Comparison of ENCODE assay signal across 23 mouse cellular contexts in the genomic region with DNA sequence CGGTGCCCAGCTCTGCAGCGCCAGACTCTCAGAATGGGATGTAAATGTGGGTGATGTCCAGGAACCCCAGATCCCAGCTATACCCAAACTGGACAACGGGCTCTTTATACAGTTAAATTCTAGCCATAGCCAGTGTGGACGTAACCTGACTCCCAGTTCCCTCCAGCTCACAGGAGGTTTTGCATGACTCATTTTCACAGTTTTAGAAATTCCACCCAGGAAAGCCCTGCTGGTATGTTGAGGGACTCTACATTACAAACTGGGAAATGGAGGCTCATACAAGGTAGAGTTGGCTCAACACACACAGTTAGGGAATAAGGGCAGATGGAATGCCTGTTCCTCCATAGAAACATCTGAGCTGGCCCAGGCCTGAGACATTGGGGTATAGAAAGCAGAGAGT.
DNase-seq lines count a peak whose midpoint lies in the region; ATAC-seq lines count a peak whose summit lies in the region.
"Had no signal": no experiment of that assay in that cellular context is flagged by ENCODE, and none has a peak within 500 bp of the region (broad histone marks: within the 10 kb centered on the region; RNA-seq: fewer than 3 reads in every experiment).

No protein-coding gene starts in this region.

- H3K36me3 ChIP-seq in kidney, embryonic 15.5 days: no peaks in the 10 kb centered on the region
- H3K36me3 ChIP-seq: G1E had no signal

- H3K4me3 ChIP-seq in kidney, embryonic 15.5 days (replicated peaks): no peak overlapping the region

- H3K27ac ChIP-seq in kidney, embryonic 15.5 days: 0 out of 2 replicates have a peak overlapping the region, but pooled peaks have one; percentile 23
- H3K27ac ChIP-seq: hindbrain, embryonic 14.5 days; hindbrain, postnatal 0 days had no signal

- WGBS in kidney, embryonic 15.5 days: 72% methylated on average over 4 of the region's 4 CpGs

- H3K9ac ChIP-seq in kidney, embryonic 15.5 days: no peak overlapping the region
- H3K9ac ChIP-seq: forebrain, postnatal 0 days; hindbrain, embryonic 14.5 days had no signal

- H3K4me2 ChIP-seq in kidney, embryonic 15.5 days: no peak overlapping the region
- H3K4me2 ChIP-seq: heart, embryonic 11.5 days; hindbrain, embryonic 14.5 days had no signal

- no peaks in the 10 kb centered on the region for H3K27me3 ChIP-seq in kidney, embryonic 15.5 days
- H3K27me3 ChIP-seq: CH12.LX had no signal

- no peak for ATAC-seq in kidney, embryonic 15.5 days (replicated peaks; ENCODE audit: low FRiP score)
- ATAC-seq: forebrain, embryonic 14.5 days; forebrain, postnatal 0 days; hindbrain, postnatal 0 days; inflammation-experienced regulatory T-cells, adult 6 months; intestine, embryonic 16.5 days had no signal

- peaks cover 7% of the 10 kb centered on the region for H3K4me1 ChIP-seq in kidney, embryonic 15.5 days

- H3K9me3 ChIP-seq in kidney, embryonic 15.5 days (replicated peaks): no peaks in the 10 kb centered on the region

- DNase-seq in kidney, postnatal 14 days: no peak
- DNase-seq in Muller cell, postnatal 12 days (ENCODE audit: inconsistent ontology term): peak; percentile 46
- DNase-seq in brain, adult 2 months (ENCODE audit: low read depth, low spot score): peak; percentile 50
- no peak for DNase-seq in urinary bladder, postnatal 14 days (ENCODE audit: low spot score)
- no peak for DNase-seq in lung, postnatal 25 days (ENCODE audit: low spot score)
- no peak for DNase-seq in adrenal gland, postnatal 4 days (ENCODE audit: low spot score in 2 of 2)
- DNase-seq: adrenal gland, postnatal 10 days; adrenal gland, postnatal 36 days; embryo, embryonic 11 days; forebrain, postnatal 0 days; gastrocnemius, postnatal 10 days; heart, adult 11 months; heart, postnatal 4 days; kidney, adult 18-20 months had no signal

Comparison
In these comparisons a context has a peak if more than half of its experiments do, and no peak if none do; other contexts are left out.
1. DNase-seq: peak in Muller cell, postnatal 12 days (single experiment) and brain, adult 2 months (single experiment); none in kidney, postnatal 14 days (single experiment), urinary bladder, postnatal 14 days (single experiment), lung, postnatal 25 days (single experiment) and adrenal gland, postnatal 4 days (0 of 2).